Mouse (Mus musculus) liver, embryonic 14.5 days (tissue): Measurements from ENCODE around the gene Olfr470. TPM values are rescaled to one million over a fixed set of nuclear protein-coding genes. Genes with fewer than 3 reads are reported as not detected.
"Not testable (repeated sequence)": the region's sequence is repeated elsewhere in the genome, so short reads cannot be mapped to it uniquely, and the experiment has no call there.

ENCODE experiments used
- ATAC-seq: fragments of 200-750 bp; cut with Nextera tagmentation; 2 replicates; pipeline ENCODE4 v1.8.0; 2017; ENCODE audit warnings: moderate number of reproducible peaks, mild to moderate bottlenecking, moderate library complexity; ENCODE audit not compliant: insufficient read depth
- DNase-seq, 3 experiments: peaks; one replicate each; pipeline ENCODE4 v3.0.0-alpha.2; 2012 to 2013; ENCODE audit warnings: low read depth in 3 of 3, low spot score in 3 of 3
- H3K27ac ChIP-seq: fragments of 300-500 bp; sonication (generic); 2 replicates; pipeline ENCODE4 v1.5.1; 2014; ENCODE audit warnings: moderate library complexity, mild to moderate bottlenecking, control low read depth, inconsistent platforms
- H3K27me3 ChIP-seq: fragments of 300-500 bp; sonication (generic); 2 replicates; pipeline ENCODE4 v1.6.1; 2014; ENCODE audit warnings: mild to moderate bottlenecking, low read length, moderate library complexity; ENCODE audit not compliant: control insufficient read depth, insufficient read depth
- H3K36me3 ChIP-seq: fragments of 300-500 bp; sonication (generic); replicated peaks from 2 replicates; pipeline ENCODE4 v1.6.1; 2014; ENCODE audit warnings: low read depth; ENCODE audit not compliant: control insufficient read depth, insufficient read depth
- H3K4me1 ChIP-seq, 2 experiments: fragments of 200-500 bp in 1 of 2; fragments of 300-500 bp in 1 of 2; sonication (generic) in 1 of 2; replicated peaks; 2 replicates each; pipeline ENCODE4 v1.6.1; 2012 to 2014; ENCODE audit warnings: antibody characterized with exemption in 1 of 2, inconsistent platforms in 1 of 2, low read length in 1 of 2; ENCODE audit not compliant: control insufficient read depth in 2 of 2, insufficient read depth in 2 of 2
- H3K4me2 ChIP-seq: fragments of 300-500 bp; sonication (generic); 2 replicates; pipeline ENCODE4 v1.6.1; 2014; ENCODE audit warnings: low read depth, mild to moderate bottlenecking, control low read depth, moderate library complexity
- H3K4me3 ChIP-seq, 2 experiments: fragments of 200-500 bp in 1 of 2; fragments of 300-500 bp in 1 of 2; sonication (generic) in 1 of 2; 2 replicates each; pipeline ENCODE4 v1.5.1; 2012 to 2014; ENCODE audit warnings: low read depth in 2 of 2, low read length in 2 of 2, mild to moderate bottlenecking in 2 of 2, control low read depth in 1 of 2, inconsistent platforms in 1 of 2, moderate library complexity in 1 of 2; ENCODE audit not compliant: insufficient read depth in 1 of 2
- H3K9ac ChIP-seq: fragments of 300-500 bp; sonication (generic); replicated peaks from 2 replicates; pipeline ENCODE4 v1.6.1; 2014; ENCODE audit warnings: mild to moderate bottlenecking, control low read depth, moderate library complexity
- H3K9me3 ChIP-seq: fragments of 300-500 bp; sonication (generic); 2 replicates; pipeline ENCODE4 v1.6.1; 2016; ENCODE audit warnings: low read length, mixed read lengths; ENCODE audit not compliant: control insufficient read depth
- CTCF ChIP-seq: IDR thresholded peaks from 2 replicates; pipeline ENCODE4 v1.5.1; 2016; ENCODE audit warnings: antibody characterized with exemption, low read depth, control low read depth
- EP300 ChIP-seq: IDR thresholded peaks from 2 replicates; pipeline ENCODE4 v1.6.1; 2016; ENCODE audit warnings: antibody characterized with exemption, low read depth
- WGBS: fragments of 180-500 bp; shearing (Covaris S2); extraction: QIAGEN DNeasy Blood & Tissue Kit; methylation state at CpG from one replicate; pipeline ENCODE4 v1.1.7; 2014; ENCODE audit not compliant: insufficient replicate concordance; 5-methylcytosine and 5-hydroxymethylcytosine counted together
- polyA plus RNA-seq, 2 experiments: library from polyadenylated mRNA; depleted of rRNA in 1 of 2; stranded (reverse) in 1 of 2; unstranded in 1 of 2; fragments of >200 nt; fragmentation: Nextera tagmentation in 1 of 2; extraction: Ambion mirVana in 1 of 2; gene quantifications; 2 replicates each; pipeline versions ENCODE4 v1.2.1 to v1.2.3; 2012 to 2014

Gene Olfr470
- polyA plus RNA-seq (2012; rRNA removed): not detected in 2 replicates
- not detected in 2 replicates for polyA plus RNA-seq (2014; fragmentation: Nextera tagmentation; extraction: Ambion mirVana)

- not testable (repeated sequence) for DNase-seq, H3K4me2 ChIP-seq, H3K36me3 ChIP-seq, H3K27ac ChIP-seq, H3K4me1 ChIP-seq, H3K9ac ChIP-seq, ATAC-seq, H3K9me3 ChIP-seq, H3K27me3 ChIP-seq, H3K4me3 ChIP-seq
- whole genome bisulfite sequencing: 38% methylated on average over 1 of the region's 1 CpGs
These were observed at the start of gene Olfr470 for GRCm38 (mm10) chr7:107847390-107847789. Gene Olfr470 (minus strand): TSS chr7:107847490.

- Histone ChIP-seq H3K4me2 (no peak overlapping the region), H3K4me3 (no peak overlapping the region), H3K9ac (no peak overlapping the region), H3K9me3 (no peaks in the 10 kb centered on the region), H3K4me1 (no peaks in the 10 kb centered on the region), H3K27me3 (no peaks in the 10 kb centered on the region), H3K36me3 (no peaks in the 10 kb centered on the region), H3K27ac (no peak overlapping the region)
- 44% methylated on average over 1 of the region's 1 CpGs for WGBS
- ATAC-seq (no peak), DNase-seq (no peak)
- TF ChIP-seq EP300 (no peak), CTCF (peak; percentile 30; the same call in 1 of the 2 replicates)
These were observed 5.6 kb downstream of the Olfr470 start for GRCm38 (mm10) chr7:107841719-107842118.

- not testable (repeated sequence) for H3K9ac ChIP-seq, DNase-seq
These were observed 21.8 kb downstream of the Olfr470 start, which contains the start of gene Olfr469 for GRCm38 (mm10) chr7:107825441-107825840. Gene Olfr469 (minus strand): TSS chr7:107825541.

GRCm38 (mm10) chr7:107823867-107824266 is 23.4 kb downstream of the Olfr470 start:
- not testable (repeated sequence) for H3K27me3 ChIP-seq, H3K4me3 ChIP-seq, H3K4me2 ChIP-seq, H3K27ac ChIP-seq, H3K9me3 ChIP-seq, H3K4me1 ChIP-seq, DNase-seq, ATAC-seq, H3K36me3 ChIP-seq, H3K9ac ChIP-seq
- 27% methylated on average over 2 of the region's 2 CpGs for WGBS

More at GRCm38 (mm10) chr7:107825441-107825840, 21.8 kb downstream of the Olfr470 start, which contains the start of gene Olfr469:
- H3K4me2 ChIP-seq, H3K27me3 ChIP-seq, H3K36me3 ChIP-seq, H3K4me3 ChIP-seq, H3K9me3 ChIP-seq, H3K27ac ChIP-seq, H3K4me1 ChIP-seq, ATAC-seq: not testable (repeated sequence)

GRCm38 (mm10) chr7:107819442-107819841 is 27.8 kb downstream of the Olfr470 start:
- no peak overlapping the region for H3K4me3 ChIP-seq
- DNase-seq (no peak), ATAC-seq (no peak)
- no peaks in the 10 kb centered on the region for H3K36me3 ChIP-seq
- no peak overlapping the region for H3K9ac ChIP-seq
- no peaks in the 10 kb centered on the region for H3K27me3 ChIP-seq
- no peaks in the 10 kb centered on the region for H3K9me3 ChIP-seq
- H3K4me2 ChIP-seq: no peak overlapping the region
- TF ChIP-seq EP300 (no peak), CTCF (peak; percentile 24; the same call in 1 of the 2 replicates)
- H3K27ac ChIP-seq: no peak overlapping the region
- no peaks in the 10 kb centered on the region for H3K4me1 ChIP-seq

GRCm38 (mm10) chr7:107811963-107812362 is 35.3 kb downstream of the Olfr470 start, which contains the start of gene Olfr467:
Gene Olfr467 (plus strand): TSS chr7:107812263.
- no peaks in the 10 kb centered on the region for H3K9me3 ChIP-seq
- no peaks in the 10 kb centered on the region for H3K36me3 ChIP-seq
- no peaks in the 10 kb centered on the region for H3K4me1 ChIP-seq
- ATAC-seq (no peak), DNase-seq (no peak)
- no peaks in the 10 kb centered on the region for H3K27me3 ChIP-seq
- TF ChIP-seq CTCF (no peak), EP300 (no peak)
- H3K4me2 ChIP-seq: no peak within 1 kb of the TSS
- no peak within 1 kb of the TSS for H3K9ac ChIP-seq
- H3K27ac ChIP-seq: no peak within 1 kb of the TSS
- no peak within 1 kb of the TSS for H3K4me3 ChIP-seq
